Mouse (Mus musculus): ENCODE results near the gene Cfap97. TPM values are rescaled to one million over a fixed set of nuclear protein-coding genes. Genes with fewer than 3 reads are reported as not detected.

Cfap97 gene
- polyA plus RNA-seq, 1 experiment from 2014 or later: 21.9 TPM

- peaks cover 3% of the 10 kb centered on the region; the same call in 1 of the 2 replicates for H3K27me3 ChIP-seq (ENCODE audit: control insufficient read depth, insufficient read depth, low read length)
- no peaks in the 10 kb centered on the region for H3K36me3 ChIP-seq (ENCODE audit: control insufficient read depth, insufficient read depth, low read length)
- 42% methylated on average over 3 of the region's 3 CpGs for WGBS
- no peak overlapping the region for H3K4me3 ChIP-seq (ENCODE audit: low read depth, low read length)
- no peaks in the 10 kb centered on the region for H3K9me3 ChIP-seq (ENCODE audit: control insufficient read depth, low read length)
- ATAC-seq (ENCODE audit: low FRiP score) (no peak), DNase-seq (ENCODE audit: low spot score) (no peak)
- 0 out of 2 replicates have a peak, but pooled peaks cover 3% of the 10 kb centered on the region for H3K4me1 ChIP-seq (replicated peaks; ENCODE audit: control insufficient read depth, insufficient read depth, low read length)
- no peak overlapping the region for H3K27ac ChIP-seq (ENCODE audit: low read depth, low read length)
- no peak overlapping the region for H3K4me2 ChIP-seq (replicated peaks; ENCODE audit: low read depth, low read length)
- H3K9ac ChIP-seq (ENCODE audit: low read depth, low read length): no peak overlapping the region
Measured at GRCm38 (mm10) chr8:46146173-46146572, 5.4 kb upstream of the Cfap97 start.

- H3K27ac ChIP-seq (ENCODE audit: low read depth, low read length): no peak overlapping the region
Measured at GRCm38 (mm10) chr8:46149306-46149705, 2.3 kb upstream of the Cfap97 start.

GRCm38 (mm10) chr8:46149782-46150181 is 1.8 kb upstream of the Cfap97 start:
- Histone ChIP-seq H3K4me2 (replicated peaks; ENCODE audit: low read depth, low read length) (no peak overlapping the region), H3K36me3 (ENCODE audit: control insufficient read depth, insufficient read depth, low read length) (no peaks in the 10 kb centered on the region), H3K4me3 (ENCODE audit: low read depth, low read length) (no peak overlapping the region), H3K9ac (ENCODE audit: low read depth, low read length) (no peak overlapping the region), H3K27ac (ENCODE audit: low read depth, low read length) (no peak overlapping the region), H3K27me3 (ENCODE audit: control insufficient read depth, insufficient read depth, low read length) (peaks cover 6% of the 10 kb centered on the region; the same call in 1 of the 2 replicates), H3K9me3 (ENCODE audit: control insufficient read depth, low read length) (no peaks in the 10 kb centered on the region), H3K4me1 (replicated peaks; ENCODE audit: control insufficient read depth, insufficient read depth, low read length) (0 out of 2 replicates have a peak, but pooled peaks cover 3% of the 10 kb centered on the region)
- DNase-seq (ENCODE audit: low spot score) (no peak), ATAC-seq (ENCODE audit: low FRiP score) (no peak)
- 81% methylated on average over 9 of the region's 9 CpGs for WGBS

More at GRCm38 (mm10) chr8:46149306-46149705, 2.3 kb upstream of the Cfap97 start:
- no peak overlapping the region for H3K9ac ChIP-seq (ENCODE audit: low read depth, low read length)
- 86% methylated on average over 6 of the region's 6 CpGs for WGBS
- peaks cover 6% of the 10 kb centered on the region; the same call in 1 of the 2 replicates for H3K27me3 ChIP-seq (ENCODE audit: control insufficient read depth, insufficient read depth, low read length)
- H3K4me1 ChIP-seq (replicated peaks; ENCODE audit: control insufficient read depth, insufficient read depth, low read length): 0 out of 2 replicates have a peak, but pooled peaks cover 3% of the 10 kb centered on the region
- no peak for DNase-seq (ENCODE audit: low spot score)
- H3K4me3 ChIP-seq (ENCODE audit: low read depth, low read length): no peak overlapping the region
- H3K36me3 ChIP-seq (ENCODE audit: control insufficient read depth, insufficient read depth, low read length): no peaks in the 10 kb centered on the region
- ATAC-seq (ENCODE audit: low FRiP score): no peak
- H3K9me3 ChIP-seq (ENCODE audit: control insufficient read depth, low read length): no peaks in the 10 kb centered on the region
- no peak overlapping the region for H3K4me2 ChIP-seq (replicated peaks; ENCODE audit: low read depth, low read length)

- ATAC-seq (ENCODE audit: low FRiP score): peak; percentile 90
Measured at GRCm38 (mm10) chr8:46152064-46153031, 777 bp downstream of the Cfap97 start, which contains the start of gene Snx25. Gene Snx25 (minus strand): TSS chr8:46152159.

GRCm38 (mm10) chr8:46153042-46153441 is 1.5 kb downstream of the Cfap97 start:
- 40% methylated on average over 2 of the region's 2 CpGs for WGBS
- H3K9ac ChIP-seq (ENCODE audit: low read depth, low read length): no peak overlapping the region
- no peak overlapping the region for H3K27ac ChIP-seq (ENCODE audit: low read depth, low read length)
- 0 out of 2 replicates have a peak, but pooled peaks cover 3% of the 10 kb centered on the region for H3K4me1 ChIP-seq (replicated peaks; ENCODE audit: control insufficient read depth, insufficient read depth, low read length)
- no peak for DNase-seq (ENCODE audit: low spot score)
- no peak for ATAC-seq (ENCODE audit: low FRiP score)
- no peaks in the 10 kb centered on the region for H3K36me3 ChIP-seq (ENCODE audit: control insufficient read depth, insufficient read depth, low read length)
- no peak overlapping the region; the same call in 1 of the 2 replicates for H3K4me2 ChIP-seq (replicated peaks; ENCODE audit: low read depth, low read length)
- H3K4me3 ChIP-seq (ENCODE audit: low read depth, low read length): no peak overlapping the region
- peaks cover 6% of the 10 kb centered on the region; the same call in 1 of the 2 replicates for H3K27me3 ChIP-seq (ENCODE audit: control insufficient read depth, insufficient read depth, low read length)
- no peaks in the 10 kb centered on the region for H3K9me3 ChIP-seq (ENCODE audit: control insufficient read depth, low read length)

More at GRCm38 (mm10) chr8:46152064-46153031, 777 bp downstream of the Cfap97 start, which contains the start of gene Snx25:
- H3K9me3 ChIP-seq (ENCODE audit: control insufficient read depth, low read length): no peaks in the 10 kb centered on the region
- H3K27me3 ChIP-seq (ENCODE audit: control insufficient read depth, insufficient read depth, low read length): peaks cover 6% of the 10 kb centered on the region; the same call in 1 of the 2 replicates
- peak; percentile 87 for DNase-seq (ENCODE audit: low spot score)
- no peak within 1 kb of the TSS for H3K27ac ChIP-seq (ENCODE audit: low read depth, low read length)
- WGBS: 4% methylated on average over 46 of the region's 103 CpGs
- H3K9ac ChIP-seq (ENCODE audit: low read depth, low read length): peak within 1 kb of the TSS; percentile 73
- H3K4me3 ChIP-seq (ENCODE audit: low read depth, low read length): peak within 1 kb of the TSS; percentile 77
- H3K36me3 ChIP-seq (ENCODE audit: control insufficient read depth, insufficient read depth, low read length): no peaks in the 10 kb centered on the region
- H3K4me1 ChIP-seq (replicated peaks; ENCODE audit: control insufficient read depth, insufficient read depth, low read length): 0 out of 2 replicates have a peak, but pooled peaks cover 3% of the 10 kb centered on the region
- H3K4me2 ChIP-seq (replicated peaks; ENCODE audit: low read depth, low read length): peak within 1 kb of the TSS; percentile 80

GRCm38 (mm10) chr8:46162953-46163869 is 11.6 kb downstream of the Cfap97 start:
- WGBS: 3% methylated on average over 66 of the region's 77 CpGs
- Histone ChIP-seq H3K9me3 (ENCODE audit: control insufficient read depth, low read length) (no peaks in the 10 kb centered on the region), H3K4me1 (replicated peaks; ENCODE audit: control insufficient read depth, insufficient read depth, low read length) (no peaks in the 10 kb centered on the region; the same call in 1 of the 2 replicates), H3K27ac (ENCODE audit: low read depth, low read length) (peak overlapping the region; percentile 85), H3K4me2 (replicated peaks; ENCODE audit: low read depth, low read length) (peak overlapping the region; percentile 71), H3K27me3 (ENCODE audit: control insufficient read depth, insufficient read depth, low read length) (no peaks in the 10 kb centered on the region), H3K36me3 (ENCODE audit: control insufficient read depth, insufficient read depth, low read length) (no peaks in the 10 kb centered on the region), H3K4me3 (ENCODE audit: low read depth, low read length) (peak overlapping the region; percentile 64), H3K9ac (ENCODE audit: low read depth, low read length) (peak overlapping the region; percentile 84)
- peak; percentile 96 for DNase-seq (ENCODE audit: low spot score)
- peak; percentile 99 for ATAC-seq (ENCODE audit: low FRiP score)

- Histone ChIP-seq H3K27me3 (ENCODE audit: control insufficient read depth, insufficient read depth, low read length) (no peaks in the 10 kb centered on the region), H3K4me3 (ENCODE audit: low read depth, low read length) (peak overlapping the region; percentile 64), H3K9me3 (ENCODE audit: control insufficient read depth, low read length) (no peaks in the 10 kb centered on the region), H3K27ac (ENCODE audit: low read depth, low read length) (peak overlapping the region; percentile 85), H3K4me1 (replicated peaks; ENCODE audit: control insufficient read depth, insufficient read depth, low read length) (no peaks in the 10 kb centered on the region; the same call in 1 of the 2 replicates), H3K9ac (ENCODE audit: low read depth, low read length) (peak overlapping the region; percentile 84), H3K36me3 (ENCODE audit: control insufficient read depth, insufficient read depth, low read length) (no peaks in the 10 kb centered on the region), H3K4me2 (replicated peaks; ENCODE audit: low read depth, low read length) (peak overlapping the region; percentile 71)
- ATAC-seq (ENCODE audit: low FRiP score) (peak; percentile 19; the same call in 1 of the 2 replicates), DNase-seq (ENCODE audit: low spot score) (no peak)
- 0% methylated on average over 24 of the region's 25 CpGs for WGBS
Measured at GRCm38 (mm10) chr8:46163870-46164190, 12.3 kb downstream of the Cfap97 start.

GRCm38 (mm10) chr8:46173651-46174050 is 22.1 kb downstream of the Cfap97 start:
- no peak for ATAC-seq (ENCODE audit: low FRiP score)
- H3K4me3 ChIP-seq (ENCODE audit: low read depth, low read length): no peak overlapping the region
- WGBS: 81% methylated on average over 2 of the region's 2 CpGs
- no peak overlapping the region for H3K9ac ChIP-seq (ENCODE audit: low read depth, low read length)
- H3K27ac ChIP-seq (ENCODE audit: low read depth, low read length): no peak overlapping the region
- no peak for DNase-seq (ENCODE audit: low spot score)
- no peaks in the 10 kb centered on the region for H3K4me1 ChIP-seq (replicated peaks; ENCODE audit: control insufficient read depth, insufficient read depth, low read length)
- H3K4me2 ChIP-seq (replicated peaks; ENCODE audit: low read depth, low read length): no peak overlapping the region
- H3K27me3 ChIP-seq (ENCODE audit: control insufficient read depth, insufficient read depth, low read length): no peaks in the 10 kb centered on the region
- H3K9me3 ChIP-seq (ENCODE audit: control insufficient read depth, low read length): no peaks in the 10 kb centered on the region
- H3K36me3 ChIP-seq (ENCODE audit: control insufficient read depth, insufficient read depth, low read length): no peaks in the 10 kb centered on the region

Data from hindbrain, embryonic 11.5 days (tissue).